Mouse (Mus musculus) thymus, adult 2 months (tissue): ENCODE data around the gene Parg. TPM values are rescaled to one million over a fixed set of nuclear protein-coding genes. Genes with fewer than 3 reads are reported as not detected.
"Not testable (repeated sequence)": the region's sequence is repeated elsewhere in the genome, so short reads cannot be mapped to it uniquely, and the experiment has no call there.

Source experiments
- DNase-seq: peaks from one replicate; pipeline ENCODE4 v3.0.0; 2021
- H3K27ac ChIP-seq: fragments of 200-500 bp; 2 replicates; pipeline ENCODE4 v1.5.1; 2012; ENCODE audit warnings: low read length, control low read depth; ENCODE audit not compliant: control insufficient read depth, insufficient read depth
- H3K27me3 ChIP-seq: fragments of 200-500 bp; 2 replicates; pipeline ENCODE4 v1.6.1; 2012; ENCODE audit warnings: mild to moderate bottlenecking, low read length, moderate library complexity, mixed read lengths; ENCODE audit not compliant: control insufficient read depth, insufficient read depth
- H3K36me3 ChIP-seq: fragments of 200-500 bp; 2 replicates; pipeline ENCODE4 v1.6.1; 2012; ENCODE audit warnings: mild to moderate bottlenecking, low read length, moderate library complexity; ENCODE audit not compliant: control insufficient read depth, insufficient read depth
- H3K4me1 ChIP-seq: fragments of 200-500 bp; replicated peaks from 2 replicates; pipeline ENCODE4 v1.6.1; 2012; ENCODE audit warnings: low read length; ENCODE audit not compliant: control insufficient read depth, insufficient read depth
- H3K4me3 ChIP-seq: fragments of 200-500 bp; 2 replicates; pipeline ENCODE4 v1.5.1; 2012; ENCODE audit warnings: mild to moderate bottlenecking, low read length, control low read depth, moderate library complexity; ENCODE audit not compliant: control insufficient read depth, insufficient read depth
- CTCF ChIP-seq: fragments of 200-500 bp; IDR thresholded peaks from 2 replicates; pipeline ENCODE4 v1.5.1; 2012; ENCODE audit warnings: mild to moderate bottlenecking, control low read depth, low read length, moderate library complexity, borderline replicate concordance; ENCODE audit not compliant: control insufficient read depth, poor library complexity, insufficient read depth; ENCODE audit errors: extremely low read depth
- POLR2A ChIP-seq: fragments of 200-500 bp; IDR thresholded peaks from 2 replicates; pipeline ENCODE4 v1.6.1; 2012; ENCODE audit warnings: mild to moderate bottlenecking, low read length, control low read depth, moderate library complexity; ENCODE audit not compliant: control insufficient read depth, poor library complexity, insufficient read depth; ENCODE audit errors: extremely low read depth
- WGBS: fragments of 180-500 bp; shearing (Covaris S2); methylation state at CpG from one replicate; pipeline ENCODE4 v1.1.7; 2018; 5-methylcytosine and 5-hydroxymethylcytosine counted together
- polyA plus RNA-seq: library from polyadenylated mRNA; depleted of rRNA; stranded (reverse); fragments of >200 nt; gene quantifications from 2 replicates; pipeline ENCODE4 v1.2.3, GENCODE M21; 2012

Gene Parg
- polyA plus RNA-seq, 1 experiment: 9.0 TPM

DNA sequence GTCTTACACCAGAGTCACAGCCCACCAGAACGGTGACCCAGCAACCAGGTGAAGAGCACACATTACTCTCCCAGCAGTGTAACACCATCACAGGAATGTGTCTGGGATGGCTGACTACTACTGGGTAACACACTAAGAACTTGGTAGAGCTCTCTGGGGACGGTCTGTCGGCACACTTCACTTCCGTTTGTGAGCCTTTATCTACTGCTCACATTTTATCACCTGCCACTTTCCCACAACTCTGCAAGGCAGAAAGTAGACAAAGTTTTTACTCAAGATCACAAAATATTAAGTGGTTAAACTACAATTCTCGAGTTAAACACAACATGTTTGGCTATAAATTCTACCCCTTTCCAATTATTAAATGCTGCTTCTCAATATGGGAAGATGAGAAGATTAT lies 9.8 kb upstream of the Parg start:
- DNase-seq: no peak
- Histone ChIP-seq H3K27ac (no peak overlapping the region), H3K4me3 (no peak overlapping the region), H3K27me3 (no peaks in the 10 kb centered on the region), H3K36me3 (peaks cover 68% of the 10 kb centered on the region), H3K4me1 (no peaks in the 10 kb centered on the region)
- TF ChIP-seq POLR2A (no peak), CTCF (no peak)
- 95% methylated on average over 5 of the region's 5 CpGs for WGBS

- 56% methylated on average over 3 of the region's 3 CpGs for WGBS
- Histone ChIP-seq H3K36me3 (peaks cover 68% of the 10 kb centered on the region), H3K4me1 (no peaks in the 10 kb centered on the region), H3K27ac (no peak overlapping the region), H3K27me3 (no peaks in the 10 kb centered on the region), H3K4me3 (no peak overlapping the region)
- peak; percentile 41 for DNase-seq
- TF ChIP-seq CTCF: no peak
- no peak for TF ChIP-seq POLR2A
Measured at GRCm38 (mm10) chr14:32192437-32192836, 9.3 kb upstream of the Parg start.

GRCm38 (mm10) chr14:32193557-32193956 lies 8.2 kb upstream of the Parg start:
- not testable (repeated sequence) for H3K4me3 ChIP-seq, DNase-seq, H3K4me1 ChIP-seq, H3K27ac ChIP-seq, H3K27me3 ChIP-seq
- WGBS: 72% methylated on average over 5 of the region's 5 CpGs
- peaks cover 68% of the 10 kb centered on the region for H3K36me3 ChIP-seq

GRCm38 (mm10) chr14:32201354-32201753 lies 395 bp upstream of the Parg start:
- under 1% methylated on average over 26 of the region's 26 CpGs for WGBS
- no peak for DNase-seq
- peak overlapping the region; percentile 75 for H3K27ac ChIP-seq
- TF ChIP-seq POLR2A: no peak
- TF ChIP-seq CTCF: no peak
- peaks cover 24% of the 10 kb centered on the region for H3K36me3 ChIP-seq
- peaks cover 7% of the 10 kb centered on the region for H3K4me1 ChIP-seq
- no peaks in the 10 kb centered on the region for H3K27me3 ChIP-seq
- H3K4me3 ChIP-seq: peak overlapping the region; percentile 99

GRCm38 (mm10) chr14:32226601-32227000 lies 24.9 kb downstream of the Parg start:
- no peak for DNase-seq
- TF ChIP-seq CTCF (no peak), POLR2A (no peak)
- Histone ChIP-seq H3K27ac (no peak overlapping the region), H3K27me3 (no peaks in the 10 kb centered on the region), H3K4me1 (no peaks in the 10 kb centered on the region), H3K4me3 (no peak overlapping the region), H3K36me3 (no peaks in the 10 kb centered on the region; the same call in 1 of the 2 replicates)

DNA sequence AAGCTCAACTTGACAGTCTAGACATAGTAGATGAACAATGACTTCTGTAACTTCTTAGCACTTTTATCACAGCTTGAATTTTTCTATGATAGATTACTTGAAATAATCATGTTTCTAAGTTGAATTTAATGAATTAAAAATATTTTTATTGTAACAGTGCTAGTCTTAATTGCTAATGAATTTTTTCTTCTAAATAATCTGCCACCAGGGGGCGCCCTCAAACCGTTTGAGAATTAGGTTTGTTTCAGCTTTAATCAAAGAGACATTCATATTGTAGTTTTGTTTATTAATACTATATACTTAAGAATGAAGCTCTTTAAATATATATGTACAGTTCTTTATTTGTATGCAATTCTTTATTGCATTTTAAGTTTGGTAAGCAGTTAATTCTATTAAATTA lies 27.2 kb downstream of the Parg start:
- H3K4me1 ChIP-seq: no peaks in the 10 kb centered on the region
- H3K4me3 ChIP-seq: no peak overlapping the region
- no peak for TF ChIP-seq POLR2A
- no peak overlapping the region for H3K27ac ChIP-seq
- DNase-seq: peak; percentile 44
- 1% methylated on average over 2 of the region's 2 CpGs for WGBS
- H3K27me3 ChIP-seq: no peaks in the 10 kb centered on the region
- H3K36me3 ChIP-seq: no peaks in the 10 kb centered on the region; the same call in 1 of the 2 replicates

- WGBS: 92% methylated on average over 4 of the region's 4 CpGs
- TF ChIP-seq POLR2A: no peak
- no peak for TF ChIP-seq CTCF
- Histone ChIP-seq H3K36me3 (peaks cover 26% of the 10 kb centered on the region), H3K27ac (no peak overlapping the region), H3K27me3 (no peaks in the 10 kb centered on the region), H3K4me3 (no peak overlapping the region), H3K4me1 (no peaks in the 10 kb centered on the region)
- DNase-seq: no peak
Measured at GRCm38 (mm10) chr14:32242401-32242800, 40.7 kb downstream of the Parg start.
